Mouse (Mus musculus): Measurements from ENCODE around the gene Klk5. TPM values are rescaled to one million over a fixed set of nuclear protein-coding genes. Genes with fewer than 3 reads are reported as not detected.

Klk5 gene
- not detected in 2 replicates for polyA plus RNA-seq (2012; ENCODE audit: low replicate concordance)

GRCm38 (mm10) chr7:43841701-43842100, at the start of gene Klk5:
Gene Klk5, plus strand, starts transcription at chr7:43841971.

GRCm38 (mm10) chr7:43797333-43797769, 44.4 kb upstream of the Klk5 start, which contains the start of gene Klk8:
Gene Klk8, plus strand, starts transcription at chr7:43797577.

GRCm38 (mm10) chr7:43810994-43811393, 30.8 kb upstream of the Klk5 start, which contains the start of gene Klk7:
Gene Klk7, plus strand, starts transcription at chr7:43811294.

DNA sequence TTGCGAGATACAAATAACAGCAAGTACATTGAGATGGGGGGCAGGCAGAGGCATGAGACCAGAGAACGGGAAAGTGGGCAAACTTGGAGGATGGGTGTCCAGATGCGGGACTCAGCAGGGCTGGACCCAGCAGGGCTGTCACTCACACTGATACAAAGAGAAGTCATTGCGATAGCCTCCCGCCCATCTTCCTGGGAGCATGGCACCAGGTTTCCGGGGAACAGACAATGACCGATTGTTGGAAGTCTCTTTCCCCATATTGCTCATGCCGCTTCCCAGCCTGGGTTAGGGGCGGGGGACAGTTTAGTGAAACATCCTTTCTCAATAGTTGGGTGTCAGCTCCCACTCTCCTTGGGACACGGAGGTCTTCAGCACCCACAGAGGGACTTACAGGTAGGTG, 17.6 kb upstream of the Klk5 start, which contains the start of gene Klk6:
Klk6 (plus strand) TSS at position 301 of the 400 bp plus-strand sequence.

DNA sequence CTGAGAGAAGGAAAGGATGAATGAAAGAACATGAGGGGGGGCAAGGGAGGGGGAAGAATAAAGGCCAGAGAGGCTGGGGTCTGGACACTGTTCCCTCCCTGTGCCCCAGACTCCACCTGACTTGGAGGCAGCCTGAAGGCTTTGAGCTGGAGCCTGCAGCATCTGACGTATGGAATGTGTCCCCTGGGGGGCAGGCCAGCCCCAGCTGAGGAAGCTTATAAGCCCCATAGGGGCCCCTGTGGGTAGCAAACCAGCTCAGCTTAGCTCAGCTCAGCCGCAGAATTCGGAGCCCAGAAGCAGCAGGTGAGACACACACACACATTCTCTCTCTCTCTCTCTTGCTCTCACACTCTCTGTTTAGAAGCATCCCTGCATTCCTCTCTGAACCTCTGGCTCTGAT, 39.1 kb downstream of the Klk5 start, which contains the start of gene Klk4:
Klk4 (plus strand) TSS at position 249 of the 400 bp plus-strand sequence.

Other genes starting within 250 kb of the Klk5 start
- not detected in 2 replicates for gene Zfp819, start 234.8 kb upstream of the Klk5 start, polyA plus RNA-seq (2012; ENCODE audit: low replicate concordance)
- gene Ceacam18, start 207.3 kb upstream of the Klk5 start, polyA plus RNA-seq (2012; ENCODE audit: low replicate concordance), result not detected in 2 replicates
- gene Siglece, start 181.8 kb upstream of the Klk5 start, polyA plus RNA-seq (2012; ENCODE audit: low replicate concordance), result 8.8 and 9.1 TPM in 2 replicates
- 10.6 and 22.0 TPM in 2 replicates for gene Ctu1, start 170.0 kb upstream of the Klk5 start, polyA plus RNA-seq (2012; ENCODE audit: low replicate concordance)
- gene Klk14, start 151.6 kb upstream of the Klk5 start, polyA plus RNA-seq (2012; ENCODE audit: low replicate concordance), result 0.09 TPM in 1 of 2 replicates, not detected in the other
- gene Klk13, start 129.4 kb upstream of the Klk5 start, polyA plus RNA-seq (2012; ENCODE audit: low replicate concordance), result not detected in 2 replicates
- not detected in 2 replicates for gene Klk12, start 73.1 kb upstream of the Klk5 start, polyA plus RNA-seq (2012; ENCODE audit: low replicate concordance)
- gene Klk11, start 67.4 kb upstream of the Klk5 start, polyA plus RNA-seq (2012; ENCODE audit: low replicate concordance), result not detected in 2 replicates
- not detected in 2 replicates for gene Klk10, start 60.9 kb upstream of the Klk5 start, polyA plus RNA-seq (2012; ENCODE audit: low replicate concordance)
- not detected in 2 replicates for gene Klk9, start 50.1 kb upstream of the Klk5 start, polyA plus RNA-seq (2012; ENCODE audit: low replicate concordance)
- 37.9 and 39.2 TPM in 2 replicates for gene Klk8, start 44.4 kb upstream of the Klk5 start, polyA plus RNA-seq (2012; ENCODE audit: low replicate concordance)
- 0.08 TPM in 1 of 2 replicates, not detected in the other for gene Klk7, start 30.7 kb upstream of the Klk5 start, polyA plus RNA-seq (2012; ENCODE audit: low replicate concordance)
- not detected in 2 replicates for gene Klk6, start 17.5 kb upstream of the Klk5 start, polyA plus RNA-seq (2012; ENCODE audit: low replicate concordance)
- 0.47 and 0.77 TPM in 2 replicates for gene Klk4, start 39.2 kb downstream of the Klk5 start, polyA plus RNA-seq (2012; ENCODE audit: low replicate concordance)
- 0.63 TPM in 1 of 2 replicates, not detected in the other for gene Klk15, start 91.8 kb downstream of the Klk5 start, polyA plus RNA-seq (2012; ENCODE audit: low replicate concordance)
- gene Klk1b8, start 108.7 kb downstream of the Klk5 start, polyA plus RNA-seq (2012; ENCODE audit: low replicate concordance), result not detected in 2 replicates
- not detected in 2 replicates for gene Klk1b1, start 124.8 kb downstream of the Klk5 start, polyA plus RNA-seq (2012; ENCODE audit: low replicate concordance)
- gene Klk1b9, start 134.1 kb downstream of the Klk5 start, polyA plus RNA-seq (2012; ENCODE audit: low replicate concordance), result not detected in 2 replicates
- gene Klk1b11, start 153.9 kb downstream of the Klk5 start, polyA plus RNA-seq (2012; ENCODE audit: low replicate concordance), result not detected in 2 replicates
- not detected in 2 replicates for gene Klk1b26, start 170.2 kb downstream of the Klk5 start, polyA plus RNA-seq (2012; ENCODE audit: low replicate concordance)
- 3.6 and 5.5 TPM in 2 replicates for gene Klk1b27, start 210.3 kb downstream of the Klk5 start, polyA plus RNA-seq (2012; ENCODE audit: low replicate concordance)

Measured in hematopoietic multipotent progenitor cell, adult 10-12 weeks (in vitro differentiated cells).